Mouse (Mus musculus): ENCODE results near the gene Rpl37.

Rpl37 gene

DNA sequence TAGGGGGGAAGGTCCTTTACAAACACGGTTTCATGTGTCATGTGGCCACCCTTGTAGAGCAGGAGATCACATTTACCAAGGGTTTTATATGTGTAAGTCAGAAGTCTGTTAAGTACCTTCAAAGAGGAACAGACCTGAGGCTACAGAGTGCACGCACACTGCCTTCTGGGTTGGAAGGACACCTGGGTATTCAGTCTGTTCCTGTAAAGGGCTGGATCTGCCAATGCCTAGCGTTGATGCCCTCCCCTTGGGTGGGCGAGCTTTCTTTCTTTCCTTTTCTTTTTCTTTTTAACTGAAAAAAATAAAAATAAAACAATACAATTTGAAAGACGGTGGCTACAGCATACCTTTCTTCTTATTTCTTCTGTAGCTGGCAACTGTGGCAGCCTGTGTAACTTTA, 38.6 kb downstream of the Rpl37 start:
- no peak for DNase-seq (ENCODE audit: low spot score)

DNA sequence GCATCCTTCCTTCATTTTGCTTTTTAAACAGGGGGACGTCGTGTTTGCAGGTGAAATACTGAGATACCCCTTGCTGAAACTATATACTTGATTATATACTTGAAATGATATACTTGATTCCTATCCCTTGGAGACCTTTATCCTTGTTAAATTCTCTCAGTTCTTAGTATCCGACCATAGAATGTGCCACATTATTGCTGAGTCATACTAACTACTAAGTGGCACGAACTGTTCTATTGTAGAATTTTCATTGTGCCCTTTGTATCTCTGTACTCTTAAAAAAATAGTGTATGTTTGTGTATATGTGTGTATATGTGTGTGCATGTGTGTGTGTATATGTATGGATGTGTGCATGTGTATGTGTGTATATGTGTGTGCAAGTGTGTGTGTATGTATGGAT, 39.9 kb downstream of the Rpl37 start:
- no peak for DNase-seq (ENCODE audit: low spot score)

DNA sequence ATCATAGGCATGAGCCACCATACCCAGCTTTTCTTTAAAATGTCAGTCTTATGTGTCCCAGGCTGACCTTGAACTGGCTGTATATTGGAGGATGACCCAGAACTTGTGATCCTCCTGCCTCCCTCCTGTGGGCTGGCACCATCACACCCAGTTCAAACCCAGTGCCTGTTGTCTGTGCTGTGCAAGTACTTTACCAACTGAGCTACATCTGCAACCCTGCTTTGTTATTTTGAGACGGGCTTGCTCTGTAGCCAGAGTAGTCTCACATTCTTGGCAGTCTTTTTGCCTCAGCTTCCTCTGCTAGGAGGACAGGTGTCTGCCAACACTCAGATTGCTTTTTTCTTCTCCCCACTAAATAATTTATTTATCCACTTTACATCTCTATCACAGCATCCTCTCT, 40.9 kb downstream of the Rpl37 start:
- no peak for DNase-seq (ENCODE audit: low spot score)

DNA sequence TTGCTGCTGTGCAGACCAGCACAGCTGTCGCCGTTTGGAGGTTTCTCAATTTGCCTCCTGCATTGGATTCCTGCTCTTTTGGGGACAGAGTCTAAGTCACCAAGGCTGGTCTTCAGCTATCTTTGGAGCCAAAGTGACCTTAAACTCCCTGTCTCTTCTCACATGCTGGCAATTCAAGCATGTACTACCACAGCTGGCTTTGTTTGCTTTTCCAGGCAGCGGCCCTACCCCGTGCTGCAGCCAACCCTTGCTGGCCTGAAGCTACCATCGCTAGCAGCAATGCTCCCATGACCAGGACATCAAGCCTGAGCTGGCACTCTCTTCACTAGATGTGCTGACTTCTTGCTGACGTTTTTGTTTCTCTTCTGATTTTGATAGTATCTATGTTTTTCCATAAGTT, 42.4 kb downstream of the Rpl37 start:
- DNase-seq (ENCODE audit: low spot score): no peak

DNA sequence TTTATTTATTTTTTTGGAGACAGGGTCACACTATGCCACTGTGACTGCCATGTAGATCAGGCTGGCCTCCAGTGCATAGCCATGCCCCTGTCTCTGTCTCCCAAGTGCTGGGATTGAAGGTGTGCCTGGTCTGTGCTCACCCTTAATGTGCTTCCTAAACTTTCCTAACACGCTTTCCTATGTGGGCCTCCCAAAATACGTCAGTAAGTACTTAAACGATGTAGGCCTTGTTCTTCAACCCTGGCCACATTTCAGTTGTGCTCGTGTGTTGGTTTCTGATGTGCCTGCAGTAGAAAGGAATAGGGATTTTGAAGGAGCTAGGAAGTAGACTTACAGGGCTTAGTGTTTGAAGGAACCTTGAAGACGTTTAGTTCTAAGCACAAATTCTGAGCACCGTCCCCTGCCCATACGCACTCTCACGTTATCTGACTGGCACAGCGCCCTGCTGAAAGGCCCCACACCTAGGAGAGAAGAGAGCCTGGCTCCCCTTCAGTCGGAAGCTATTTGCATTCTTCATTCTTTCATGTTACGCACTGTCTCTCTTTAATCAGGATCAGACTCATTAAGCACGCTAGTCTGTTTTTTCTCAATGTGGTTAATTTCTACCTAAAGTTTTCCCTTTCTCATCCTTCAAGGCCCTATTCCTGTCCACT, 48.8 kb downstream of the Rpl37 start:
- no peak for DNase-seq (ENCODE audit: low spot score)
